Mouse (Mus musculus) hematopoietic stem cell, adult 5-6 weeks (primary cell): ENCODE data around the gene Cib2. TPM values are rescaled to one million over a fixed set of nuclear protein-coding genes. Genes with fewer than 3 reads are reported as not detected.

Experiments
- ATAC-seq, 2 experiments: fragments of 125-278 bp in 1 of 2; replicated peaks in 1 of 2; 2 replicates each; pipeline ENCODE4 v1.8.0; 2016 to 2017; ENCODE audit warnings: inconsistent platforms in 2 of 2, mild to moderate bottlenecking in 2 of 2, moderate number of reproducible peaks in 2 of 2, low read depth in 1 of 2, moderate TSS enrichment in 1 of 2; ENCODE audit not compliant: low FRiP score in 2 of 2, poor library complexity in 2 of 2, severe bottlenecking in 2 of 2, insufficient read depth in 1 of 2, low TSS enrichment in 1 of 2
- total RNA-seq: library from RNA; stranded (forward); fragments of 172-1452, 232-1000 nt; gene quantifications from 2 replicates; pipeline ENCODE4 v1.2.3, GENCODE M21; 2017

Gene Cib2
- total RNA-seq, 1 experiment from 2014 or later, result not detected

DNA sequence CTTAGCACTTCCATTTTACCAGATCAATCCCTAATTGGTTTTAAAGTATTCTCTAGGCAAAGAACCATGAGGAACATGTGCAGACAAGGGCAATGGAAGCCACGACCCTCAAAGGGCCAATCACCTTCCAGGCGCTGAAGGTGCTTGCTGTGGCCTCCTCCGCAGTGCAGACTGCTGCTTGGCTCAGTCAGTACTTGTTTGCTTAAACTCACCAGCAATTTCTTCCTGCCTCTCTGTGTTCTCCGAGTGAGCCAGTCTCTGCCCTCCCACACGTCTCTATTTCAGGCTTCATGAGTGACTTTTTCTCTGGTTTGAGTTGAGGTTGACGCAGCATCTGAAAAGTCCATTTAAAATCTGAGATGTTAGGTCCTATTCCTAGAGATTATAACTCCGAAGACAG lies 41.1 kb downstream of the Cib2 start:
- ATAC-seq, result no peak

DNA sequence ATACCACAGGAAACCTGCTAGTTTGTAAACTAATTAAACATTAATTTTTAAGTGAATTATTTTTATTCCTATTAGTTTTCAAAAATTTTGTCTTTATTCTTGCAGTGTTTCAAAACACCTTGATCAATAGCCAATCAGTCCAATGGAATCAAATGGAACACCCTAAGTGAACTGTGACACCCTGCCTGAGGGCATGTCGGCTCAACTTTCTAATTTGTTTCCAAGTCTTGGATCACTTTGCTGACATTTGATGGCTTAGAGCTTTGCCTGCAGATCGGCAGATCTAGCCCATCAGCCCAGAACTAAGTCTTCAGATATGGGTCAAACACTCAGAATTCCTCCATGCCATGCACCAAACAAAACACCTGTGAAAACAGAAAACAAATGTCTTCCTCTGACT lies 44.0 kb downstream of the Cib2 start:
- no peak for ATAC-seq

DNA sequence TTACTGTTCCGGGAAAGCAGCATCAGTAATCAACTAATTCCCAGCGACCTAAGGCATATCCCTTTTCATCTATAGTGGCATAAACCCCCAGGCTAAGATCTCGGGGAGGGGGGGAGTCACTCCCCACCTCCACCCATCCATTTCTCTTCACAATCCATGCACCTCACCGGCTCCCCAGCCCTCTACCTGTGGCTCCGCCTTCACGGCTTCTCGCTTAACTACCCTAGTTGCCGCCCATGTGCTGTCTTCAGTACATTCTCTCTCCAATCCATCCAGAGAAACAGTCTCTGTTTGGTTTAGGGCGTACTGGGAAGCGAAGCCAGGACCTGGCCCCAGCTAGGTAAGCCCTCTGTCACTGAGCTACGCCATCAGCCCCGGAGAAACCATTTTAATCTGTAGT lies 57.1 kb downstream of the Cib2 start:
- ATAC-seq, result no peak

DNA sequence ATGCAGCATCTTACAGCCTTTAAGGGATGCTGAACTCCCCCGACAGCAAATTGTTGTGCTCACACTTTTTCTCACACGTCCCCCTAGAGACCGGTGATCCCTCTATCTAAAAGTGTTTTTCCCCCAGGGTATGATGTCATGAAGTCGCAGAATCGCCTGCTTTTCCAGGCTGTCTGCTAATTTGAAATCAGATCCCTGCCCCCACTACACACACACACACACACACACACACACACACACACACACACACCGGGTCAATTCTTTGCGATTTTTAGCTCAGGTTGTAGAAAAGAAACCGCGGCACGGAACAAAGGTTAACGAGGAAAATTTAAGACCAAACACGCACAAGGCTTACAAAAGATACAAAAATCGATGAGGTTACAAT lies 57.9 kb downstream of the Cib2 start:
- peak; percentile 12 to 33; a peak in 2 of 4 replicates for ATAC-seq

DNA sequence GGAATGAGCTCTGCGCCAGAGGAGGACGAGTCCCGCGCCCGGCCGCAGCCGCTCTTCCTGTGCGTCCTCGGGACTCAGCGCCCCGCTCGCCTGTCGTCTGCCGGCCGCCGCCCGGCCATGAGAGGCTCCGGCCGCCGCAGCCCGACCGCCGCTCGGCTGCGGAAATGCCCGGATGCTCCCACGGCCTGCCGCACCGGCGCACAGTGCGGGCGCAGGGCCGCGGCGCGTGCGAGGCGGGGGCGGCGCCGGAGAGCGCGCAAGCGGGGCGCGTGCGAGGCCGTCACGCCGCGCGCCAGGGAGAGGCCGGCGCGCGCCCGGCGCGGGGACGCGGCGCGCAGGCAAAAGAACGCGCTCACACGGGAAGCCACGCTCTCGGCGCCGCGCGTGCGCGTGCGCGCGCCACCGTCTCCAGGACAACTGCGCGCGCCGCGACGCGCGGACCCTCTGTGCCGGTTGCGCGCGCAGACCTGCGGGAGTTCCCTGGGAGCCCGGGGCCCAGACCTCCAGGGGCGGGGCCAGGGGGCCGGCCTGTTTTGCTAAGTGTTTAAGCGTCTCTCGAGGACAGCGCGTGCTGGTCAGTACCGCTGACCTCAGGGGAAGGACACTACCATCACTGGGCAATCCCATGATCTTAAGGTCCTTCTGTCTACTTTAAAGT lies 58.4 kb downstream of the Cib2 start, which contains the start of gene Dmxl2:
Gene Dmxl2 (minus strand): TSS at position 174 of the 658 bp plus-strand sequence.
- ATAC-seq, result peak; percentile 53 to 77; a peak in 3 of 4 replicates

DNA sequence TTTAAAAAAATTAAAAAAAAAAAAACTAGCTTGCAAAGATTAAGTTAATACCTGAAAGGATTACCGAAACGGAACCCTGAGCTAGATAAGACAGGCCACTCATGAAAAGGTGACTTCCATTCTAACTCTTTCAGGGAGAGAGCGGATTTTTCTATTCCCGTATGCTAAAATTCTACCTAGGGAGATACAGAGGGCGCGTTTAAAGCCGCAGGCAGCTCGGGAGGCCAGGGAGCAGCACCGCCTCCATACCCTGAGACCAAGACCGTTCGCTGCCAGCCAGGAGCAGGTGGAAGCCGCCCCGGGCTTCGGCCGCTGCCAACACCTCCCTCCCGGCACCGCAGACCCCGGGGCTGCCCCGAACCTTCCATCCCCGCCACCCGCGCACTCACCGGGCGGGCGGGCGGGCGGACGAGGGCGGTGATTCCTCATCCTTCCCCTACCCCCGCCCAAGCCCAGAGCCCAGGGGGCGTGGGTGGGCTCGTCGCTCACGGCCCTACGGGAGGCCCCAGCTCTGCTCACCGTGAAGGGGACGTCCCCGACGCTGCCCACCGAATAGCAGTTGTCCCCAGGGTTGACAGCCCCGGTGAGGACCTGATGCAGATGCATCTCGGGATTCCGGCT lies 59.1 kb downstream of the Cib2 start:
- peak in 1 of 2 experiments; percentile 36; a peak in 2 of 4 replicates for ATAC-seq

DNA sequence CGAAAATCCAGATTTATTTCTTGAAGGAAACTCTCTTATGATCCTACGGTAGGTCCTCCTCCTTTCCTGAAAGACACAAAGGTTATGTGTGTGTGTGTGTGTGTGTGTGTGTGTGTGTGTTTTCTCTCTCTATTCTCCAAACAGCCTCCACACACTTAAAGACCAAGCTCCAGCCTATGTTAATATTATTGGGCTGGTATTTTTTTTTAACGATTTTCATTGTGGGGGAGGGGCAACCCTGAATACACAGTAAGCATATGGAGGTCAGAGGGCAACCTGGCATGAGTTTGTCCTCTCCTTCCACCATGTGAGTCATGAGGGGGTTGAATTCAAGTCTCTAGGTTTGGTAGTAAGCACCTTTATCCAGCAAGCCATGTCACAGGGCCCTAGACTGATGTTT lies 60.2 kb downstream of the Cib2 start:
- no peak for ATAC-seq

DNA sequence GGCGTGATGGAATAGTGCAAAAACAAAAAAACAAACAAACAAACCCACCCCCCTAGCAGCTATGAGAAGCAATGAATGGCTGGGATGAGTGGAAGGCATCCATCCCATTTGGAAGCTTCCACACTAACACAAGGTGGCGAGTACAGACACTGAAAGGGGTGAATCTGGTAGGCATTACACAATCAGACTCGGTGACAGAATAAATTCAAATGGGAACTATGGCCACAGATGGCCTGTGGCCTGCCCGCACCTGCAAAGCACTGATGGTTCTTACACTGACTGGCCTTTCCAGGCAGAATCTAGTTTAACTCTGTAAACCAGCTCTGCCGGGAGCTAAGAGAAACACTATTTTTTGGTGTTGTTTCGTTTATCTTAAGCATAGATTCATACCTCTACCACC lies 60.7 kb downstream of the Cib2 start:
- no peak for ATAC-seq

Other genes with a start within 250 kb of the Cib2 start
- gene Dmxl2, start 58.6 kb downstream of the Cib2 start, total RNA-seq, result 9.1 and 17.0 TPM in 2 replicates
- gene Sh2d7, start 21.2 kb downstream of the Cib2 start, total RNA-seq, result not detected in 2 replicates
- gene Idh3a, start 26.1 kb upstream of the Cib2 start, total RNA-seq, result 51.1 and 77.3 TPM in 2 replicates
- gene Acsbg1, start 101.7 kb upstream of the Cib2 start, total RNA-seq, result not detected in 2 replicates
- 4.5 and 7.7 TPM in 2 replicates for gene Dnaja4, start 138.7 kb upstream of the Cib2 start, total RNA-seq
- 68.3 and 98.6 TPM in 2 replicates for gene Wdr61, start 174.3 kb upstream of the Cib2 start, total RNA-seq
- not detected in 2 replicates for gene Crabp1, start 204.5 kb upstream of the Cib2 start, total RNA-seq